Mouse (Mus musculus) neural tube, embryonic 12.5 days (tissue): ENCODE measurements around the gene Zdhhc24. TPM values are rescaled to one million over a fixed set of nuclear protein-coding genes. Genes with fewer than 3 reads are reported as not detected.

Experiments used
- ATAC-seq: fragments of 200-750 bp; cut with Nextera tagmentation; 2 replicates; pipeline ENCODE4 v1.8.0; 2017; ENCODE audit warnings: low read depth, mild to moderate bottlenecking, moderate TSS enrichment, moderate library complexity; ENCODE audit not compliant: low FRiP score
- H3K27ac ChIP-seq: fragments of 300-500 bp; sonication (generic); 2 replicates; pipeline ENCODE4 v1.5.1; 2016
- H3K27me3 ChIP-seq: fragments of 300-500 bp; sonication (generic); replicated peaks from 2 replicates; pipeline ENCODE4 v1.6.1; 2016; ENCODE audit warnings: mild to moderate bottlenecking
- H3K36me3 ChIP-seq: fragments of 300-500 bp; sonication (generic); 2 replicates; pipeline ENCODE4 v1.6.1; 2016; ENCODE audit warnings: mild to moderate bottlenecking
- H3K4me1 ChIP-seq: fragments of 300-500 bp; sonication (generic); 2 replicates; pipeline ENCODE4 v1.6.1; 2016
- H3K4me2 ChIP-seq: fragments of 300-500 bp; sonication (generic); replicated peaks from 2 replicates; pipeline ENCODE4 v1.6.1; 2016; ENCODE audit warnings: mild to moderate bottlenecking
- H3K4me3 ChIP-seq: fragments of 300-500 bp; sonication (generic); 2 replicates; pipeline ENCODE4 v1.5.1; 2016
- H3K9ac ChIP-seq: fragments of 300-500 bp; sonication (generic); 2 replicates; pipeline ENCODE4 v1.6.1; 2016; ENCODE audit warnings: mild to moderate bottlenecking
- H3K9me3 ChIP-seq: fragments of 300-500 bp; sonication (generic); 2 replicates; pipeline ENCODE4 v1.6.1; 2016; ENCODE audit warnings: mild to moderate bottlenecking
- WGBS: fragments of 180-500 bp; shearing (Covaris S2); methylation state at CpG from one replicate; pipeline ENCODE4 v1.1.7; 2016; 5-methylcytosine and 5-hydroxymethylcytosine counted together
- polyA plus RNA-seq: library from polyadenylated mRNA; unstranded; fragments of >200 nt; fragmentation: Nextera tagmentation; extraction: Ambion mirVana; gene quantifications from 2 replicates; pipeline ENCODE4 v1.2.1, GENCODE M21; 2016

Zdhhc24 gene
- polyA plus RNA-seq: 21.4 and 22.1 TPM in 2 replicates

DNA sequence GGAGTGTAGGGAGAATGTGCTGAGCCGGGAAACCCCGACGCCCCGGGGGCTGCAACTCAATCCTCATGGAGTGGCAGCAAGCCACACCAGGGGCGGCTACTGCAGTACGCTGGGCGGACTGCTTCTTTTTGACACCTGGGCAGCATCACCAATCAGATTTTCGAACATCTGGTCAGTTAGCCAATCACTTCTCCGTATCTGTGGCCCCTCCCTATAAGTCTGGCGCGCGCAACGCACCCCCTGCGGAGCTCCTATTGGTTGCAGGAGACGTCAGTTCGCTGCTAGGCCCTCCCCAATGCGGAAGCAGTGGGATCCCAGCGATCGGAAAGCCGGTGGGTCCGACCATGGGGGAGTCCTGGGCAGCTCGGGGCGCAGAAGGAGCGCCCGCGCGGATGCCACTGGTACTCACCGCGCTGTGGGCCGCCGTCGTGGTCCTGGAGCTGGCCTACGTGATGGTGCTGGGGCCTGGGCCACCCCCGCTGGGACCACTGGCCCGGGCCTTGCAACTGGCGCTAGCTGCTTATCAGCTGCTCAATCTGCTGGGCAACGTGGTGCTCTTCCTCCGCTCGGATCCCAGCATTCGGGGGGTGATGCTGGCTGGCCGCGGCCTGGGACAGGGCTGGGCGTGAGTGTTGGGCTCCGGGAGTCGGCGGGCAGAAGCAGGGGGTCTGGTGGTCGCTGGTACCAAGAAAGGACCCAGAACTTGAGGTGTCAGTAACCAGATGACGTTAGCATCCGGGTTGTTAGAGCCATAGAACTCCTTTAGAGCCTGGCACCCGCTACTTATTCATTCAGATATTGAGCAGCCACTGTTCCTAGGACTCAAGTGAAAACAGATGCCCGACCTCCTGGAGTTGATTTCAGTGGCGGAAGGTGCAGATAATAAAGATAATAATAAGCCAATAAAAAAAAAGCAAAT is at the start of gene Zdhhc24:
Gene Zdhhc24, plus strand, starts transcription at position 264 of the 919 bp plus-strand sequence.
- peak within 1 kb of the TSS; percentile 69 for H3K9ac ChIP-seq
- no peak within 1 kb of the TSS for H3K27ac ChIP-seq
- H3K4me2 ChIP-seq: peak within 1 kb of the TSS; percentile 63
- H3K27me3 ChIP-seq: no peaks in the 10 kb centered on the region
- no peaks in the 10 kb centered on the region for H3K9me3 ChIP-seq
- H3K36me3 ChIP-seq: peaks cover 4% of the 10 kb centered on the region; the same call in 1 of the 2 replicates
- peak within 1 kb of the TSS; percentile 68 for H3K4me3 ChIP-seq
- 2% methylated on average over 52 of the region's 52 CpGs for WGBS
- ATAC-seq: peak; percentile 94
- peaks cover 21% of the 10 kb centered on the region for H3K4me1 ChIP-seq

GRCm38 (mm10) chr19:4829156-4829555 is 49.3 kb upstream of the Zdhhc24 start:
- no peaks in the 10 kb centered on the region for H3K9me3 ChIP-seq
- H3K36me3 ChIP-seq: peaks cover 33% of the 10 kb centered on the region
- H3K27ac ChIP-seq: no peak overlapping the region
- ATAC-seq: no peak
- no peak overlapping the region for H3K9ac ChIP-seq
- no peaks in the 10 kb centered on the region for H3K27me3 ChIP-seq
- WGBS: 75% methylated on average over 7 of the region's 7 CpGs
- H3K4me3 ChIP-seq: no peak overlapping the region
- no peak overlapping the region for H3K4me2 ChIP-seq
- H3K4me1 ChIP-seq: no peaks in the 10 kb centered on the region

GRCm38 (mm10) chr19:4833977-4834376 is 44.5 kb upstream of the Zdhhc24 start:
- no peak overlapping the region for H3K4me3 ChIP-seq
- 84% methylated on average over 8 of the region's 8 CpGs for WGBS

GRCm38 (mm10) chr19:4836096-4836495 is 42.4 kb upstream of the Zdhhc24 start:
- ATAC-seq: no peak

More at GRCm38 (mm10) chr19:4833977-4834376, 44.5 kb upstream of the Zdhhc24 start:
- Histone ChIP-seq H3K4me2 (no peak overlapping the region), H3K27ac (no peak overlapping the region), H3K36me3 (peaks cover 15% of the 10 kb centered on the region), H3K9me3 (no peaks in the 10 kb centered on the region), H3K27me3 (no peaks in the 10 kb centered on the region), H3K9ac (no peak overlapping the region), H3K4me1 (peaks cover 11% of the 10 kb centered on the region)
- ATAC-seq: no peak

GRCm38 (mm10) chr19:4837049-4837448 is 41.4 kb upstream of the Zdhhc24 start:
- H3K9me3 ChIP-seq: no peaks in the 10 kb centered on the region
- H3K27me3 ChIP-seq: peaks cover 22% of the 10 kb centered on the region
- no peak overlapping the region for H3K4me3 ChIP-seq
- H3K4me1 ChIP-seq: peaks cover 19% of the 10 kb centered on the region
- no peak overlapping the region for H3K4me2 ChIP-seq
- no peak overlapping the region for H3K9ac ChIP-seq
- no peak overlapping the region for H3K27ac ChIP-seq
- ATAC-seq: no peak
- H3K36me3 ChIP-seq: peaks cover 10% of the 10 kb centered on the region; the same call in 1 of the 2 replicates
- 89% methylated on average over 6 of the region's 6 CpGs for WGBS

More at GRCm38 (mm10) chr19:4836096-4836495, 42.4 kb upstream of the Zdhhc24 start:
- H3K36me3 ChIP-seq: peaks cover 12% of the 10 kb centered on the region; the same call in 1 of the 2 replicates
- no peak overlapping the region for H3K4me3 ChIP-seq
- peaks cover 19% of the 10 kb centered on the region for H3K4me1 ChIP-seq
- peaks cover 15% of the 10 kb centered on the region for H3K27me3 ChIP-seq
- no peaks in the 10 kb centered on the region for H3K9me3 ChIP-seq
- H3K4me2 ChIP-seq: no peak overlapping the region
- no peak overlapping the region for H3K27ac ChIP-seq
- no peak overlapping the region for H3K9ac ChIP-seq
- 88% methylated on average over 2 of the region's 2 CpGs for WGBS

GRCm38 (mm10) chr19:4838526-4839140 is 39.8 kb upstream of the Zdhhc24 start:
- Histone ChIP-seq H3K9ac (peak overlapping the region; percentile 63), H3K9me3 (no peaks in the 10 kb centered on the region), H3K36me3 (0 out of 2 replicates have a peak, but pooled peaks cover 3% of the 10 kb centered on the region), H3K27me3 (peaks cover 22% of the 10 kb centered on the region), H3K4me2 (peak overlapping the region; percentile 97), H3K4me3 (peak overlapping the region; percentile 57), H3K4me1 (peaks cover 19% of the 10 kb centered on the region), H3K27ac (no peak overlapping the region)
- WGBS: 41% methylated on average over 10 of the region's 10 CpGs
- 0 out of 2 replicates have a peak, but pooled peaks have one; percentile 21 for ATAC-seq

DNA sequence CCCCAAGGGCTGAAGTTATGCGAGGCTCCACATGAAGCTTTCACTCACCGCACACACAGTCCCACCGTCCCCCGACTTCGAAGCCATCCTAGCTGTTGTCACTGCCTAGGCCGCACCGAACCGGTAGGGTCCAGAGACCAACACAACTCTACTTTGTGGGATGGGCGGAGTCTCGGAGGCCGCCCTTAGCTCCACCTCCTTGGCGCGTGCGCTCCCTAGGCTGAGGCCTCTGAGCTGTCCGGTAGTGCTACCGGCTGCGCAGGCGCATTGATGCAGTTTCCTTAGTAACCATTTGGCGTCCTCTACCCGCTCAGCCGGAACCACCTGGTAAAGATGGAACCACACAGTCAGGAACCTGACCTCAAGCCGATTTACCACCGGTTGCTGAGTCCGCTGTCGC is 39.3 kb upstream of the Zdhhc24 start, which contains the start of the genes Ccs and Ccdc87:
Gene Ccs, minus strand, starts transcription at position 184 of the 400 bp plus-strand sequence.
Gene Ccdc87, plus strand, starts transcription at position 218 of the 400 bp plus-strand sequence.
- Histone ChIP-seq H3K4me3 (peak within 1 kb of the TSS; percentile 57), H3K36me3 (0 out of 2 replicates have a peak, but pooled peaks cover 3% of the 10 kb centered on the region), H3K4me1 (peaks cover 19% of the 10 kb centered on the region), H3K9ac (peak within 1 kb of the TSS; percentile 63), H3K4me2 (peak within 1 kb of the TSS; percentile 97), H3K9me3 (no peaks in the 10 kb centered on the region), H3K27me3 (peaks cover 22% of the 10 kb centered on the region), H3K27ac (no peak within 1 kb of the TSS)
- WGBS: under 1% methylated on average over 25 of the region's 25 CpGs
- ATAC-seq: peak; percentile 98

- WGBS: 85% methylated on average over 9 of the region's 9 CpGs
- ATAC-seq: no peak
- no peak overlapping the region for H3K9ac ChIP-seq
These were observed 37.6 kb upstream of the Zdhhc24 start for GRCm38 (mm10) chr19:4840848-4841247.

DNA sequence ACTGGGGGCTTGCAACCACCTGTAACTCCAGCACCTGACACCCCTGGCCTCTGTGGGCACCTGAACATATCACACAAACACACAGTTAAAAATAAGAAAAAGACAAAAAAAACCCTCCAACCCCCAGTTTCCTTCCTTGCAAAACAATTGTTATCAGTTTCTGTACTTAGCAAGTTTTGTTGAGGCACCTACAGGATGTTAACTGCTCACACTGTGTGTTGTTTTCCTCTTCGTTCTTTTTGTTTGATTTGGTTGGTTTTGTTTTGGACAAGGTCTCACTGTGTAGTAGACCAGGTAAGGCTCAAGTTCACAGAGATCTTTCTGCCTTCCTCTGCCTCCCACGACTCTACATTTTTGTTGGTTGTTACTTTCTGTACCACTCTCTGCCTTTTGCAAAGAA is 35.9 kb upstream of the Zdhhc24 start:
- H3K27me3 ChIP-seq: peaks cover 22% of the 10 kb centered on the region
- no peak overlapping the region for H3K27ac ChIP-seq
- H3K9ac ChIP-seq: no peak overlapping the region
- 71% methylated on average over 2 of the region's 2 CpGs for WGBS
- peaks cover 19% of the 10 kb centered on the region for H3K4me1 ChIP-seq
- H3K9me3 ChIP-seq: no peaks in the 10 kb centered on the region
- no peak for ATAC-seq
- no peaks in the 10 kb centered on the region for H3K36me3 ChIP-seq
- H3K4me3 ChIP-seq: no peak overlapping the region
- H3K4me2 ChIP-seq: no peak overlapping the region

More at GRCm38 (mm10) chr19:4840848-4841247, 37.6 kb upstream of the Zdhhc24 start:
- Histone ChIP-seq H3K4me3 (no peak overlapping the region), H3K36me3 (no peaks in the 10 kb centered on the region), H3K27ac (no peak overlapping the region), H3K4me1 (peaks cover 19% of the 10 kb centered on the region), H3K9me3 (no peaks in the 10 kb centered on the region), H3K4me2 (no peak overlapping the region), H3K27me3 (peaks cover 22% of the 10 kb centered on the region)

DNA sequence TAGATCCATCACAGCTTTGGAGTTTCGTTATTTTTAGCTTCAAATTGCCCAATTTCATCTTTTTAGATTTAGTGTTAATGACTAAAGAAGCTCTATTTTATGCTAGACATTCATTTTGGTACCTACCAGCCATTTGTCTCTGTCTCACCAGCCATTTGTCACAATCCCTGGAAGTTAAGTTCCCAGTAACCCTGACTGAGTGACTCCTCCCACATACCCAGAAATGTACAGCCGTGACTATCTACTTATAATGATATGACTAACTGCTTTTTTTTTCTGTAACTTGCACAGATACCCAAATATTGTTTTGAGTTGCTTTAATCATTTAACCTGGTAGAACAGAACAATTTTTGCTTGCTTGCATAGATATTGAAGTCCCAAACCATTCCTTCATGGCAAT is 32.6 kb upstream of the Zdhhc24 start:
- Histone ChIP-seq H3K4me2 (no peak overlapping the region), H3K9me3 (no peaks in the 10 kb centered on the region), H3K27me3 (peaks cover 10% of the 10 kb centered on the region), H3K27ac (no peak overlapping the region), H3K36me3 (no peaks in the 10 kb centered on the region), H3K9ac (no peak overlapping the region), H3K4me1 (no peaks in the 10 kb centered on the region), H3K4me3 (no peak overlapping the region)
- no peak for ATAC-seq
- 77% methylated on average over 2 of the region's 2 CpGs for WGBS

- ATAC-seq: no peak
- no peaks in the 10 kb centered on the region for H3K27me3 ChIP-seq
- no peaks in the 10 kb centered on the region for H3K9me3 ChIP-seq
- H3K27ac ChIP-seq: no peak overlapping the region
- no peaks in the 10 kb centered on the region for H3K36me3 ChIP-seq
- no peak overlapping the region for H3K4me3 ChIP-seq
- H3K4me1 ChIP-seq: no peaks in the 10 kb centered on the region
- 47% methylated on average over 7 of the region's 7 CpGs for WGBS
- no peak overlapping the region for H3K4me2 ChIP-seq
- H3K9ac ChIP-seq: no peak overlapping the region
These were observed 31.0 kb upstream of the Zdhhc24 start for GRCm38 (mm10) chr19:4847490-4847889.

GRCm38 (mm10) chr19:4849800-4850199 is 28.7 kb upstream of the Zdhhc24 start:
- 37% methylated on average over 4 of the region's 4 CpGs for WGBS
- Histone ChIP-seq H3K36me3 (no peaks in the 10 kb centered on the region), H3K9me3 (no peaks in the 10 kb centered on the region), H3K4me1 (0 out of 2 replicates have a peak, but pooled peaks cover 4% of the 10 kb centered on the region), H3K27me3 (no peaks in the 10 kb centered on the region), H3K9ac (no peak overlapping the region), H3K4me3 (no peak overlapping the region), H3K27ac (no peak overlapping the region), H3K4me2 (no peak overlapping the region)
- no peak for ATAC-seq
